Mouse (Mus musculus) heart, postnatal 0 days (tissue): ENCODE data around the gene Stat5a.

Experiments
- CTCF ChIP-seq: IDR thresholded peaks from 2 replicates; pipeline ENCODE4 v1.5.1; 2016; ENCODE audit warnings: antibody characterized with exemption, control low read depth, low read depth
- EP300 ChIP-seq: IDR thresholded peaks from 2 replicates; pipeline ENCODE4 v1.6.1; 2016; ENCODE audit warnings: antibody characterized with exemption, low read depth

GRCm38 (mm10) chr11:100831396-100831795 is 27.8 kb upstream of the Stat5a start:
- TF ChIP-seq EP300 (no peak), CTCF (no peak)
